Mouse (Mus musculus): ENCODE data around the gene H1foo. TPM values are rescaled to one million over a fixed set of nuclear protein-coding genes. Genes with fewer than 3 reads are reported as not detected.

The H1foo gene
- polyA plus RNA-seq, 1 experiment, result 0.15 TPM

Other genes starting within 250 kb of the H1foo start
- 3.2 and 5.8 TPM in 2 replicates for gene Tmem40, start 182.5 kb upstream of the H1foo start, polyA plus RNA-seq (2012; rRNA removed)
- gene Cand2, start 170.4 kb upstream of the H1foo start, polyA plus RNA-seq (2012; rRNA removed), result 6.7 and 10.1 TPM in 2 replicates
- gene Rpl32, start 136.2 kb upstream of the H1foo start, polyA plus RNA-seq (2012; rRNA removed), result 938 and 1,112 TPM in 2 replicates
- gene Efcab12, start 106.5 kb upstream of the H1foo start, polyA plus RNA-seq (2012; rRNA removed), result 2.0 and 2.3 TPM in 2 replicates
- 2.3 and 2.6 TPM in 2 replicates for gene Mbd4, start 91.6 kb upstream of the H1foo start, polyA plus RNA-seq (2012; rRNA removed)
- gene Ift122, start 91.5 kb upstream of the H1foo start, polyA plus RNA-seq (2012; rRNA removed), result 15.1 and 16.3 TPM in 2 replicates
- 0.76 and 1.2 TPM in 2 replicates for gene Rho, start 13.2 kb upstream of the H1foo start, polyA plus RNA-seq (2012; rRNA removed)
- 69.7 and 80.8 TPM in 2 replicates for gene Plxnd1, start 50.1 kb downstream of the H1foo start, polyA plus RNA-seq (2012; rRNA removed)
- 13.0 and 13.9 TPM in 2 replicates for gene Tmcc1, start 248.5 kb downstream of the H1foo start, polyA plus RNA-seq (2012; rRNA removed)

Measured in gonadal fat pad, adult 2 months (tissue).